Mouse (Mus musculus): ENCODE measurements at regions not wholly inside any gene's neighbourhood (a gene's known extent, or its start where the extent isn't known, plus 50 kb on each side); places are given as distances from the start of the nearest gene placed in this dataset.

DNA sequence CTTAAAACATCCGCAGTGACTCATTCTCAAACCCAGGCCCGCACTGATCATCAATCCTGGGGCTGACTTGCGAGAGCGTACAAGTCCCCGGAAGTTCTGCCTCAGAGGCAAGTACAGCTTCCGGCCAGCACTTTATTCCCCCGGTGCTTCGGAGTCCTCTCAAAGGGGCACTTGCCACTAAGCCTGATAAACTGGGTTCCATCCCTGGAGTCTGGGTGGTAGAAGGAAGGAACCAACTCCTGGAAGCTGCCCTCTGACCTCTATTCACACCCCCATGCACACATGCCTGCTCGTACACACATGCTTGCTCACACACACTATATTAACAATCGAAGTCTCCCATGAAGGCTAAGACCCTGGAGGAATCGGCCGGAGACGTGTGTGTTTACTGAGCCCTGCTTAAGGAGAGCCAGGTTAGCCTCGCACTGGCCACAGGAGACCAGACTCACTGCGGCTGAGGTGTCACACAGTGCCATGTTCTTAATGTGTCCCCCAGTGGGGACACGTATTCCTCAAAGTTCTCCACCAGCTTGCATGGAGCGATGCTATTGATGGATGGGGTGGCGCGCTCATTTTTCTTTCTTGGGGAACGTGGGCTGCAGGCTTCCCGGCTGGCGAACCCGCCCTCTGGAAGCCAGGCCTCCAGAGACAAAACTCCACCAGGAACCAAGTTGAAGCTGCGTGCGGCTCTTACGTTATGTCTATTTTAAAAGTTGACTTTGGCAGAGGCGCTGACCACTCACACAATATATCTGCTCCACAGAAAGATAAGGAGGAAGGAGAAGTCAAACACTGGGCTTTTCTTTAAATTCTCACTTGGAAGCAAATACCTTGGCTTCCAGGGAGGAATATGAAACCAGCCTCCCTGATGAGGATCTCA, 142.2 kb downstream of the Setd4 start:
- TF ChIP-seq POLR2A (IDR thresholded peaks at IDR 0.05; ENCODE audit: insufficient read depth, low read length) = no peak
- no peak for TF ChIP-seq CTCF (IDR thresholded peaks at IDR 0.05; ENCODE audit: low read depth, low read length)
- no peak for TF ChIP-seq EP300 (IDR thresholded peaks at IDR 0.05; ENCODE audit: insufficient read depth, low read depth, low read length)
- Histone ChIP-seq H3K9me3 (replicated peaks; ENCODE audit: control insufficient read depth, insufficient read depth, low read length, poor library complexity, severe bottlenecking) (no peaks in the 10 kb centered on the region), H3K4me3 (ENCODE audit: low read depth, low read length) (no peak overlapping the region), H3K27me3 (ENCODE audit: control insufficient read depth, insufficient read depth, low read length, poor library complexity, severe bottlenecking) (no peaks in the 10 kb centered on the region), H3K9ac (ENCODE audit: low read depth, poor library complexity, severe bottlenecking) (no peak overlapping the region), H3K4me1 (ENCODE audit: control insufficient read depth, insufficient read depth, low read length) (peaks cover 4% of the 10 kb centered on the region), H3K27ac (ENCODE audit: insufficient read depth, low read length) (no peak overlapping the region), H3K36me3 (ENCODE audit: control insufficient read depth, insufficient read depth, low read length, poor library complexity, severe bottlenecking) (no peaks in the 10 kb centered on the region)

DNA sequence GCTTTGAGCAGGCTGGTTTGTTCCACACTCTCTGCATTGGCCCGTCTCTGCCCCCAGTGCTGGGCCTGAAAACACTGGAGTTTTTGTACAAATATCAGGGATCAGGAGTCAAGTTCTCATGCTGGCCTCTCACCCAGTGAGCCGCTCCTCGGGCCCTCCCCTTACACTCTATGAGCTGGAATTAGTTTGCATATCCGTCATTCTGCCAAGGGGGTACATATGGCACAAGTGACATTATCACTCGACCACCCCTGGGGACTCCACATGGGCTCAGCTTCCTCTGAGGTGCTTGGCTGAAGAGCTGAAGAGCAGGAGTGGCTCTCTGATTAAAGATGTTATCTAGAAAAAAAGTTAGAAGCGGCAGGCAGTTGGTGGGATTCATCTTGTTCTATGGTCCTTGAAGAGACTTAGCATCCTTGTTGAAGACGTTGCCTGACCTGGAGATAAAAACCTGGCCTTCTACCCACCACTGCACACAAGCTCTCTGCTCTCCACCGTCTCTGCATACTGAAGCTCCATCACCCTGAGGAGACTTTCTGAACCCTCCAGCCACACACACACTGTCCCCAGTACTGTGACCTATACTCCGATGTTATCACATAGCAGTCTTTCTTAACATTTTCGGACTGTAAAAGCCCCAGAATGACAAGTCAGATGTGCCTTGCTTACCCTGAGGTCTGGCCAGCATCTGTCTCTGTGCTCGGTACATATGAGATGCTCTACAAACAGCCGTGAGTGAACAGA, 144.2 kb downstream of the Setd4 start:
- no peaks in the 10 kb centered on the region for H3K36me3 ChIP-seq (ENCODE audit: control insufficient read depth, insufficient read depth, low read length, poor library complexity, severe bottlenecking)
- H3K27ac ChIP-seq (ENCODE audit: insufficient read depth, low read length) = no peak overlapping the region
- TF ChIP-seq CTCF (IDR thresholded peaks at IDR 0.05; ENCODE audit: low read depth, low read length) (no peak), EP300 (IDR thresholded peaks at IDR 0.05; ENCODE audit: insufficient read depth, low read depth, low read length) (no peak), POLR2A (IDR thresholded peaks at IDR 0.05; ENCODE audit: insufficient read depth, low read length) (no peak)
- no peaks in the 10 kb centered on the region for H3K27me3 ChIP-seq (ENCODE audit: control insufficient read depth, insufficient read depth, low read length, poor library complexity, severe bottlenecking)
- H3K4me1 ChIP-seq (ENCODE audit: control insufficient read depth, insufficient read depth, low read length) = no peaks in the 10 kb centered on the region
- H3K9me3 ChIP-seq (replicated peaks; ENCODE audit: control insufficient read depth, insufficient read depth, low read length, poor library complexity, severe bottlenecking) = no peaks in the 10 kb centered on the region
- H3K4me3 ChIP-seq (ENCODE audit: low read depth, low read length) = no peak overlapping the region
- H3K9ac ChIP-seq (ENCODE audit: low read depth, poor library complexity, severe bottlenecking) = no peak overlapping the region

DNA sequence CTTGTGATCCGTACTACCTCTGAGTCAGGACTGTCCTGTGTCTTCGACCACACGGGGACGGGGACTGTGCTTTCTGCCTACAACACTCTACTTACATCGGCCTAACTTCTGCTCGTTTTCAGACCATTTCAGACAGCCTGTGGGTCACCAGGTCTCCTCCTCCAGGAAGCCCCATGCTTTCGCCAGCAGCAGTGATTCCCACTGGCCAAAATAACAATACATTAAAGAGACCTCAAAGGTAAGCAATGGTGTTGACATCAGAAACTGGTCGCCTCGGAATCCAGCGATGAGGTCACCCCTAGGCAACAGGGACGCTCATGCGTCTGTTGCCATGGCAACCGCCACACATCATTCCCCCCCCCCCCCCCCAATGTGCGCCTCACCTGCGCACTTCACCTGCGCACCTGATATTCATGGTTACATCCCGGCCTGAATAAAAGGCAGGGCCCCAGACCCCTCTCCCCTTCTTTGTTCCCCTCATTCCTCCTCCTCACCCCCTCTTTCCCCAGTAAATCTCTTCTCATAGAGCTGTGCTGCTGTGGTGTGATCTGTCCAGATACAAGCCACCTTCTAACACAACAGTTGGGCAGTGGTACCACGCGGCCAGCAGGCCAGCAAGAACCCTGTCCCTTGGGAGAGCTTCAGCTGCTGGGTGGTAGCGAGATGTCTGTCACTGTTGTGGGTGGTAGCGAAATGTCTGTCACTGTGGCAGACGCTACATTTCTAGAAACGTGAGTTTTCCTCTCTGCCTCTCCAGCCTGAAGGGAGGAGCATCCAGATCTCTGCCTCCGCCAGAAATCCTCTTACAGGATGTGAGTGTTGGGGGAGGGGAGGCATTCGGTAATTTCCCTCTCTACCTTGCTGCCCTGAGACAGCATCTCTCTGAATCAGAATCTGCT, 145.0 kb downstream of the Setd4 start:
- no peak overlapping the region for H3K9ac ChIP-seq (ENCODE audit: low read depth, poor library complexity, severe bottlenecking)
- H3K36me3 ChIP-seq (ENCODE audit: control insufficient read depth, insufficient read depth, low read length, poor library complexity, severe bottlenecking) = no peaks in the 10 kb centered on the region
- H3K9me3 ChIP-seq (replicated peaks; ENCODE audit: control insufficient read depth, insufficient read depth, low read length, poor library complexity, severe bottlenecking) = no peaks in the 10 kb centered on the region
- no peak overlapping the region for H3K4me3 ChIP-seq (ENCODE audit: low read depth, low read length)
- no peaks in the 10 kb centered on the region for H3K27me3 ChIP-seq (ENCODE audit: control insufficient read depth, insufficient read depth, low read length, poor library complexity, severe bottlenecking)
- TF ChIP-seq CTCF (IDR thresholded peaks at IDR 0.05; ENCODE audit: low read depth, low read length) (no peak), EP300 (IDR thresholded peaks at IDR 0.05; ENCODE audit: insufficient read depth, low read depth, low read length) (no peak), POLR2A (IDR thresholded peaks at IDR 0.05; ENCODE audit: insufficient read depth, low read length) (no peak)
- H3K4me1 ChIP-seq (ENCODE audit: control insufficient read depth, insufficient read depth, low read length) = no peaks in the 10 kb centered on the region
- no peak overlapping the region for H3K27ac ChIP-seq (ENCODE audit: insufficient read depth, low read length)

DNA sequence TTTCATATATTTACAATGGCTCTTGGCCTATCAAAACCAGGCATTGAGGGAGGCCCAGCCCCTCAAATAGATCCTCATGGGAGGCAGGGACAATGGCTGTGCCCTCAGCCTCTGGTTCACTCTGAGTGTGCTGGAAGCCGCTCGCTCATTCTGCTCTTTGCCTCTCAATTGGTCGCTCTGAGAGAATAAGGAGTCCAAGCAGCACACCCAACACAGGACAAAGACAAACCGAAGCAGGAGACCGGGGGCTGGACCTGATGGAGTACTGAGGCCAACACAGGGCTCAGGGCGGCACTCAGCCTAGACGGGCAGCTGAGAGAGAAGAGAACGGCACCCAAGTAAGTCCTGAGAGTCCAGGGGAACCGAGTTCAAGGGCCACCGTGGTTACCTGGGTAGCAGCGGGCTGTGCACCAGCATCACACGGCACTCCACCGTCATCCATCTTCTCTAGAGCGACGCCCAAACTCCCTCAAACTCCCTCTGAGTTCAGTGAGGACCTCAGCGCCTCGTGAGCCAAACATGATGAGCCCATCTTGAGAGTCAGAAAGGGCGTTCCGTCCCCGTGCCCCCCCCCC, 145.8 kb downstream of the Setd4 start:
- Histone ChIP-seq H3K27me3 (ENCODE audit: control insufficient read depth, insufficient read depth, low read length, poor library complexity, severe bottlenecking) (no peaks in the 10 kb centered on the region), H3K9me3 (replicated peaks; ENCODE audit: control insufficient read depth, insufficient read depth, low read length, poor library complexity, severe bottlenecking) (no peaks in the 10 kb centered on the region), H3K9ac (ENCODE audit: low read depth, poor library complexity, severe bottlenecking) (no peak overlapping the region), H3K4me3 (ENCODE audit: low read depth, low read length) (no peak overlapping the region), H3K36me3 (ENCODE audit: control insufficient read depth, insufficient read depth, low read length, poor library complexity, severe bottlenecking) (no peaks in the 10 kb centered on the region), H3K4me1 (ENCODE audit: control insufficient read depth, insufficient read depth, low read length) (no peaks in the 10 kb centered on the region), H3K27ac (ENCODE audit: insufficient read depth, low read length) (no peak overlapping the region)
- TF ChIP-seq EP300 (IDR thresholded peaks at IDR 0.05; ENCODE audit: insufficient read depth, low read depth, low read length) (no peak), POLR2A (IDR thresholded peaks at IDR 0.05; ENCODE audit: insufficient read depth, low read length) (no peak), CTCF (IDR thresholded peaks at IDR 0.05; ENCODE audit: low read depth, low read length) (no peak)

DNA sequence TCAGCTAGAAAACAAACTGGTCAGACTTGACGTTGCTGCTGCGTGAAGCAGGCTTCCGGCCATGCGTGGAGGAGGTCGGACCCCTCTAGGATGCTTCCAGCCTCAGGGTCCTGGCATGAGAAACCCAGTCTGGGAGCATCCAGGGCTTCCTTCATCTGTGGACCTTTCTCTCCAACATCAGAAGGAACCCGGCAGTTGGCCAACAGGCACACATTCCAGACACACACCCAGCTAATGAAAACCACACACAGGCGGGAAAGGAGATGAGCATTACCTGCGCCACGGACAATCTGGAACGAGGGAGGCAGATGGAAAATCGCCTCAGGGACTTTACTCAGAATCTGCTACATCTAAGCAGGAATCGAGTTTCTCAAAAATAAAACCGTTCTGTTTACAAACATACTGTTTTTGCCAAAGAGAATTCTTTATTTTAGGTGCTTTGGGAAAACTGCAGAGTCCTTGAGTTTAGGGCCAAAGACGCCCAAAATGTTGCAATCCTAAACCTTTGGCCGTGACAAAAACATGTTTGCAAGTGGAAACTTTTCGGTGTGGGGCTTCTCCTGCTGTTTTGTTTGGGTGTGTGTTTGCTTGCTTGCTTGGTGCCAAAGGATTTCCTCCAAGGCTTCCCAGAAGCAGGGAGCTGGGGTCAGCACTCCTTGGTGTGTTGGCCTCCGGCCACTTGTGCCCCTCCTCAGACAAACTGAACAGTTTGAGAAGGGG, 147.0 kb downstream of the Setd4 start:
- H3K36me3 ChIP-seq (ENCODE audit: control insufficient read depth, insufficient read depth, low read length, poor library complexity, severe bottlenecking) = no peaks in the 10 kb centered on the region
- no peak overlapping the region for H3K27ac ChIP-seq (ENCODE audit: insufficient read depth, low read length)
- H3K9ac ChIP-seq (ENCODE audit: low read depth, poor library complexity, severe bottlenecking) = no peak overlapping the region
- no peaks in the 10 kb centered on the region for H3K9me3 ChIP-seq (replicated peaks; ENCODE audit: control insufficient read depth, insufficient read depth, low read length, poor library complexity, severe bottlenecking)
- no peaks in the 10 kb centered on the region for H3K4me1 ChIP-seq (ENCODE audit: control insufficient read depth, insufficient read depth, low read length)
- H3K4me3 ChIP-seq (ENCODE audit: low read depth, low read length) = no peak overlapping the region
- TF ChIP-seq CTCF (IDR thresholded peaks at IDR 0.05; ENCODE audit: low read depth, low read length) (no peak), EP300 (IDR thresholded peaks at IDR 0.05; ENCODE audit: insufficient read depth, low read depth, low read length) (no peak), POLR2A (IDR thresholded peaks at IDR 0.05; ENCODE audit: insufficient read depth, low read length) (no peak)
- H3K27me3 ChIP-seq (ENCODE audit: control insufficient read depth, insufficient read depth, low read length, poor library complexity, severe bottlenecking) = no peaks in the 10 kb centered on the region
